Mouse (Mus musculus) cerebellum, adult (tissue): ENCODE measurements at regions not wholly inside any gene's neighbourhood (a gene's known extent, or its start where the extent isn't known, plus 50 kb on each side); places are given as distances from the start of the nearest gene placed in this dataset.
A peak's percentile ranks its signal among the peaks of the same experiment; 100 is the strongest.

Experiments used
- ATAC-seq: cut with Nextera tagmentation; 2 replicates; pipeline ENCODE4 v1.9.2; 2017; ENCODE audit warnings: mild to moderate bottlenecking, moderate library complexity, mixed read lengths; ENCODE audit not compliant: insufficient number of reproducible peaks, low FRiP score, low TSS enrichment

GRCm38 (mm10) chrX:6261469-6261868 is 59.1 kb downstream of the Bmp15 start:
- ATAC-seq, result peak; percentile 75

- ATAC-seq, result no peak
Measured at GRCm38 (mm10) chrX:6258523-6258922, 62.0 kb downstream of the Bmp15 start.

GRCm38 (mm10) chrX:6254058-6254457 is 66.5 kb downstream of the Bmp15 start:
- ATAC-seq, result no peak

GRCm38 (mm10) chrX:6252873-6253272 is 67.6 kb downstream of the Bmp15 start:
- no peak for ATAC-seq
